Mouse (Mus musculus): ENCODE data around the gene Pbx1. TPM values are rescaled to one million over a fixed set of nuclear protein-coding genes. Genes with fewer than 3 reads are reported as not detected.

The Pbx1 gene
- polyA plus RNA-seq, 1 experiment from 2014 or later, result 73.7 TPM

- Histone ChIP-seq H3K27me3 (no peaks in the 10 kb centered on the region; the same call in 1 of the 2 replicates), H3K4me1 (peaks cover 69% of the 10 kb centered on the region), H3K9ac (replicated peaks) (no peak overlapping the region), H3K36me3 (no peaks in the 10 kb centered on the region), H3K27ac (replicated peaks) (peak overlapping the region; percentile 46; the same call in 1 of the 2 replicates), H3K4me2 (replicated peaks) (peak overlapping the region; percentile 6; the same call in 1 of the 2 replicates), H3K9me3 (no peaks in the 10 kb centered on the region), H3K4me3 (no peak overlapping the region)
- ATAC-seq (ENCODE audit: low FRiP score, low read depth), result no peak
- WGBS, result 28% methylated on average over 7 of the region's 7 CpGs
Observed at GRCm38 (mm10) chr1:168241316-168241715, 190.8 kb downstream of the Pbx1 start.

- 29% methylated on average over 7 of the region's 7 CpGs for WGBS
- no peaks in the 10 kb centered on the region for H3K9me3 ChIP-seq
- peak overlapping the region; percentile 63 for H3K27ac ChIP-seq (replicated peaks)
- no peak overlapping the region for H3K4me3 ChIP-seq
- no peaks in the 10 kb centered on the region; the same call in 1 of the 2 replicates for H3K27me3 ChIP-seq
- H3K4me1 ChIP-seq, result peaks cover 67% of the 10 kb centered on the region
- no peaks in the 10 kb centered on the region for H3K36me3 ChIP-seq
- no peak for ATAC-seq (ENCODE audit: low FRiP score, low read depth)
- H3K9ac ChIP-seq (replicated peaks), result no peak overlapping the region
- peak overlapping the region; percentile 6; the same call in 1 of the 2 replicates for H3K4me2 ChIP-seq (replicated peaks)
Observed at GRCm38 (mm10) chr1:168240846-168241245, 191.2 kb downstream of the Pbx1 start.

- H3K27me3 ChIP-seq, result no peaks in the 10 kb centered on the region; the same call in 1 of the 2 replicates
- no peaks in the 10 kb centered on the region for H3K9me3 ChIP-seq
- H3K4me2 ChIP-seq (replicated peaks), result no peak overlapping the region
- H3K9ac ChIP-seq (replicated peaks), result no peak overlapping the region
- H3K4me1 ChIP-seq, result peaks cover 65% of the 10 kb centered on the region
- ATAC-seq (ENCODE audit: low FRiP score, low read depth), result no peak
- 81% methylated on average over 5 of the region's 5 CpGs for WGBS
- peak overlapping the region; percentile 63 for H3K27ac ChIP-seq (replicated peaks)
- H3K4me3 ChIP-seq, result no peak overlapping the region
- H3K36me3 ChIP-seq, result no peaks in the 10 kb centered on the region
Observed at GRCm38 (mm10) chr1:168240386-168240785, 191.7 kb downstream of the Pbx1 start.

GRCm38 (mm10) chr1:168236101-168236500 lies 196.0 kb downstream of the Pbx1 start:
- no peak overlapping the region for H3K4me2 ChIP-seq (replicated peaks)
- no peak overlapping the region for H3K4me3 ChIP-seq
- H3K27me3 ChIP-seq, result no peaks in the 10 kb centered on the region
- H3K4me1 ChIP-seq, result peaks cover 40% of the 10 kb centered on the region
- H3K9ac ChIP-seq (replicated peaks), result no peak overlapping the region
- H3K27ac ChIP-seq (replicated peaks), result no peak overlapping the region
- no peaks in the 10 kb centered on the region for H3K36me3 ChIP-seq
- no peak for ATAC-seq (ENCODE audit: low FRiP score, low read depth)
- 97% methylated on average over 5 of the region's 5 CpGs for WGBS
- no peaks in the 10 kb centered on the region for H3K9me3 ChIP-seq

GRCm38 (mm10) chr1:168234355-168234754 lies 197.7 kb downstream of the Pbx1 start:
- Histone ChIP-seq H3K4me1 (peaks cover 36% of the 10 kb centered on the region), H3K4me3 (no peak overlapping the region), H3K36me3 (no peaks in the 10 kb centered on the region), H3K9ac (replicated peaks) (no peak overlapping the region), H3K27ac (replicated peaks) (no peak overlapping the region), H3K27me3 (no peaks in the 10 kb centered on the region), H3K9me3 (no peaks in the 10 kb centered on the region), H3K4me2 (replicated peaks) (no peak overlapping the region)
- ATAC-seq (ENCODE audit: low FRiP score, low read depth), result no peak
- WGBS, result 55% methylated on average over 11 of the region's 11 CpGs

- H3K36me3 ChIP-seq, result no peaks in the 10 kb centered on the region
- no peak overlapping the region for H3K4me2 ChIP-seq (replicated peaks)
- no peak overlapping the region for H3K9ac ChIP-seq (replicated peaks)
- 93% methylated on average over 1 of the region's 1 CpGs for WGBS
- H3K4me3 ChIP-seq, result no peak overlapping the region
- no peaks in the 10 kb centered on the region; the same call in 1 of the 2 replicates for H3K27me3 ChIP-seq
- peaks cover 31% of the 10 kb centered on the region for H3K4me1 ChIP-seq
- ATAC-seq (ENCODE audit: low FRiP score, low read depth), result no peak
- no peaks in the 10 kb centered on the region for H3K9me3 ChIP-seq
- H3K27ac ChIP-seq (replicated peaks), result no peak overlapping the region
Observed at GRCm38 (mm10) chr1:168233182-168233581, 198.9 kb downstream of the Pbx1 start.

- Histone ChIP-seq H3K27me3 (no peaks in the 10 kb centered on the region; the same call in 1 of the 2 replicates), H3K4me2 (replicated peaks) (no peak overlapping the region), H3K4me3 (no peak overlapping the region), H3K4me1 (peaks cover 31% of the 10 kb centered on the region), H3K9me3 (no peaks in the 10 kb centered on the region), H3K36me3 (no peaks in the 10 kb centered on the region), H3K27ac (replicated peaks) (no peak overlapping the region), H3K9ac (replicated peaks) (no peak overlapping the region)
- ATAC-seq (ENCODE audit: low FRiP score, low read depth), result 0 out of 2 replicates have a peak, but pooled peaks have one; percentile 34
- 95% methylated on average over 11 of the region's 11 CpGs for WGBS
Observed at GRCm38 (mm10) chr1:168231548-168232429, 200.3 kb downstream of the Pbx1 start.

- no peak overlapping the region for H3K4me3 ChIP-seq
- H3K27me3 ChIP-seq, result peaks cover under 1% of the 10 kb centered on the region
- ATAC-seq (ENCODE audit: low FRiP score, low read depth), result no peak
- peaks cover 38% of the 10 kb centered on the region for H3K4me1 ChIP-seq
- WGBS, result 61% methylated on average over 1 of the region's 1 CpGs
- H3K9ac ChIP-seq (replicated peaks), result no peak overlapping the region; the same call in 1 of the 2 replicates
- peak overlapping the region; percentile 32 for H3K27ac ChIP-seq (replicated peaks)
- no peak overlapping the region for H3K4me2 ChIP-seq (replicated peaks)
- no peaks in the 10 kb centered on the region for H3K36me3 ChIP-seq
- no peaks in the 10 kb centered on the region for H3K9me3 ChIP-seq
Observed at GRCm38 (mm10) chr1:168230858-168231257, 201.2 kb downstream of the Pbx1 start.

GRCm38 (mm10) chr1:168230134-168230533 lies 201.9 kb downstream of the Pbx1 start:
- ATAC-seq (ENCODE audit: low FRiP score, low read depth), result no peak; the same call in 1 of the 2 replicates
- Histone ChIP-seq H3K4me1 (peaks cover 38% of the 10 kb centered on the region), H3K9me3 (no peaks in the 10 kb centered on the region), H3K4me2 (replicated peaks) (no peak overlapping the region), H3K27me3 (peaks cover 3% of the 10 kb centered on the region), H3K9ac (replicated peaks) (no peak overlapping the region), H3K36me3 (no peaks in the 10 kb centered on the region), H3K4me3 (no peak overlapping the region), H3K27ac (replicated peaks) (peak overlapping the region; percentile 32)
- 51% methylated on average over 4 of the region's 4 CpGs for WGBS

GRCm38 (mm10) chr1:168228756-168229526 lies 203.1 kb downstream of the Pbx1 start:
- H3K27ac ChIP-seq (replicated peaks), result no peak overlapping the region
- H3K36me3 ChIP-seq, result no peaks in the 10 kb centered on the region
- H3K9ac ChIP-seq (replicated peaks), result no peak overlapping the region
- H3K27me3 ChIP-seq, result peaks cover 3% of the 10 kb centered on the region
- WGBS, result 84% methylated on average over 6 of the region's 6 CpGs
- no peak overlapping the region for H3K4me3 ChIP-seq
- ATAC-seq (ENCODE audit: low FRiP score, low read depth), result no peak
- no peaks in the 10 kb centered on the region for H3K9me3 ChIP-seq
- no peak overlapping the region for H3K4me2 ChIP-seq (replicated peaks)
- peaks cover 33% of the 10 kb centered on the region for H3K4me1 ChIP-seq

- H3K4me1 ChIP-seq, result peaks cover 43% of the 10 kb centered on the region
Observed at GRCm38 (mm10) chr1:168226150-168226549, 205.9 kb downstream of the Pbx1 start.

More at GRCm38 (mm10) chr1:168226150-168226549, 205.9 kb downstream of the Pbx1 start:
- H3K4me2 ChIP-seq (replicated peaks), result no peak overlapping the region
- peak overlapping the region; percentile 31 for H3K27ac ChIP-seq (replicated peaks)
- WGBS, result 49% methylated on average over 6 of the region's 6 CpGs
- H3K27me3 ChIP-seq, result peaks cover 3% of the 10 kb centered on the region
- no peak overlapping the region for H3K9ac ChIP-seq (replicated peaks)
- H3K4me3 ChIP-seq, result no peak overlapping the region
- no peaks in the 10 kb centered on the region for H3K9me3 ChIP-seq
- no peaks in the 10 kb centered on the region for H3K36me3 ChIP-seq
- ATAC-seq (ENCODE audit: low FRiP score, low read depth), result peak; percentile 46; the same call in 1 of the 2 replicates
